Mouse (Mus musculus): ENCODE measurements around the gene Rhog.

GRCm38 (mm10) chr7:102250631-102251214, 5.1 kb downstream of the Rhog start:
- no peak for TF ChIP-seq NRF1 (IDR thresholded peaks at IDR 0.05; ENCODE audit: low read depth, low read length)
- no peak for TF ChIP-seq GABPA (IDR thresholded peaks at IDR 0.05; ENCODE audit: insufficient replicate concordance, low read depth, low read length)
- peak; percentile 74; the same call in 1 of the 2 replicates for TF ChIP-seq MAX (IDR thresholded peaks at IDR 0.05; ENCODE audit: low read length)
- TF ChIP-seq ZNF384 (IDR thresholded peaks at IDR 0.05; ENCODE audit: low read depth, low read length) = no peak
- peak in 1 of 2 experiments; percentile 79; a peak in 2 of 4 replicates for TF ChIP-seq CTCF (conservative IDR thresholded peaks at IDR 0.05 in 1 of 2, IDR thresholded peaks at IDR 0.05 in 1 of 2; ENCODE audit: low read depth in 2 of 2, low read length in 2 of 2)

Measured in CH12.LX (cell line).